Mouse (Mus musculus) lung, embryonic 15.5 days (tissue): Measurements from ENCODE around the gene Stmn3. TPM values are rescaled to one million over a fixed set of nuclear protein-coding genes. Genes with fewer than 3 reads are reported as not detected.

ENCODE experiments used
- ATAC-seq: fragments of 200-750 bp; cut with Nextera tagmentation; 2 replicates; pipeline ENCODE4 v1.8.0; 2017; ENCODE audit warnings: moderate number of reproducible peaks, borderline replicate concordance; ENCODE audit not compliant: low FRiP score, low TSS enrichment; ENCODE audit errors: extremely low read depth
- H3K27ac ChIP-seq: fragments of 300-500 bp; sonication (generic); 2 replicates; pipeline ENCODE4 v1.5.1; 2015; ENCODE audit warnings: moderate library complexity, mild to moderate bottlenecking, inconsistent platforms
- H3K27me3 ChIP-seq: fragments of 300-500 bp; sonication (generic); 2 replicates; pipeline ENCODE4 v1.6.1; 2015; ENCODE audit warnings: inconsistent platforms
- H3K36me3 ChIP-seq: fragments of 300-500 bp; sonication (generic); 2 replicates; pipeline ENCODE4 v1.6.1; 2015; ENCODE audit warnings: inconsistent platforms
- H3K4me1 ChIP-seq: fragments of 300-500 bp; sonication (generic); 2 replicates; pipeline ENCODE4 v1.6.1; 2015; ENCODE audit warnings: inconsistent platforms
- H3K4me2 ChIP-seq: fragments of 300-500 bp; sonication (generic); 2 replicates; pipeline ENCODE4 v1.6.1; 2015; ENCODE audit warnings: inconsistent platforms, mild to moderate bottlenecking, moderate library complexity
- H3K4me3 ChIP-seq: fragments of 300-500 bp; sonication (generic); 2 replicates; pipeline ENCODE4 v1.5.1; 2015; ENCODE audit warnings: mild to moderate bottlenecking, inconsistent platforms
- H3K9ac ChIP-seq: fragments of 300-500 bp; sonication (generic); 2 replicates; pipeline ENCODE4 v1.6.1; 2015; ENCODE audit warnings: inconsistent platforms
- H3K9me3 ChIP-seq: fragments of 300-500 bp; sonication (generic); 2 replicates; pipeline ENCODE4 v1.6.1; 2016; ENCODE audit warnings: inconsistent platforms
- WGBS: fragments of 180-500 bp; shearing (Covaris S2); methylation state at CpG from one replicate; pipeline ENCODE4 v1.1.7; 2015; 5-methylcytosine and 5-hydroxymethylcytosine counted together
- polyA plus RNA-seq: library from polyadenylated mRNA; unstranded; fragments of >200 nt; fragmentation: Nextera tagmentation; extraction: Ambion mirVana; gene quantifications from 2 replicates; pipeline ENCODE4 v1.2.1, GENCODE M21; 2015

Gene Stmn3
- polyA plus RNA-seq, 1 experiment from 2014 or later: 7.7 TPM

DNA sequence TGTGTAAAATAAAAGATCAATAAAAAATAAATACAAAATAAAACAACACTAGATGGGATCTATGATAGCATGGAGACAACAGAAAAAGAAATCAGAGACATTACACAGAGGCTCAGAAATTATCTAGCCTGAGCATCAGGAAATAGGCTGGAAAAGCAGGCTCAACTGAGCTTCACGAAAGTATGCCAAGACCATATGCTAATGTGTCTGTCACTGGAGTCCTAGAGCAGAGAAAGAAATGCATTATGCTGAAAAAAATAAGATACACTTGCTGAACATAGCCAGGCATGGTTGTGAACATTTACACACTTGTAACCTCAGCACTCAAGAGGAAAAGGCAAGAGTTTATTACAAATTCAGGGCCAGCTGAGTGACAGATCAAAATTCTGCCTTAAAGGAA is 34.3 kb downstream of the Stmn3 start:
- no peak for ATAC-seq
- 86% methylated on average over 1 of the region's 1 CpGs for WGBS
- H3K4me1 ChIP-seq: no peaks in the 10 kb centered on the region
- H3K9me3 ChIP-seq: no peaks in the 10 kb centered on the region
- no peaks in the 10 kb centered on the region for H3K27me3 ChIP-seq
- no peak overlapping the region for H3K27ac ChIP-seq
- H3K9ac ChIP-seq: no peak overlapping the region
- peaks cover 39% of the 10 kb centered on the region for H3K36me3 ChIP-seq
- H3K4me2 ChIP-seq: no peak overlapping the region
- H3K4me3 ChIP-seq: no peak overlapping the region

DNA sequence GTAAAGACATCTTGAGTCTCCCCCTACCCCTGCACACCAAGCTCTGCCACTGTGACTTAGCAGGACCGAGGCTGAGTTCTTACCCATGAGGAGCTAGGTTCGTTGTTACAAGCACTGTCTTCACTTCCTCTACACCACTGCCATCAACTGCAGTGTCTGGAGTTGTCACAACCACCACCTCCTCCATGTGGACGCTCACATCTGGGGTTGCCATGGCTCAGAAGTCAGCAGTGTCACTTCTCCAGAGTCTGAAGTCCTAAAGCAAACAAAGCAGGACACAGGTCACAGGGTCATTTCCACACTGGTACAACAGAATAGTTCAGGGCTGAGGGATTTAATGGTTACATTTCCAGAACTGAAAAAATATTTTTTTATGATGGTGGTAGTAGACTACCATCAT is 36.4 kb downstream of the Stmn3 start:
- H3K4me3 ChIP-seq: no peak overlapping the region
- H3K9me3 ChIP-seq: no peaks in the 10 kb centered on the region
- H3K36me3 ChIP-seq: peaks cover 42% of the 10 kb centered on the region
- 53% methylated on average over 3 of the region's 3 CpGs for WGBS
- no peak overlapping the region for H3K9ac ChIP-seq
- H3K27me3 ChIP-seq: no peaks in the 10 kb centered on the region
- H3K4me2 ChIP-seq: no peak overlapping the region
- H3K27ac ChIP-seq: no peak overlapping the region
- ATAC-seq: no peak
- no peaks in the 10 kb centered on the region for H3K4me1 ChIP-seq

DNA sequence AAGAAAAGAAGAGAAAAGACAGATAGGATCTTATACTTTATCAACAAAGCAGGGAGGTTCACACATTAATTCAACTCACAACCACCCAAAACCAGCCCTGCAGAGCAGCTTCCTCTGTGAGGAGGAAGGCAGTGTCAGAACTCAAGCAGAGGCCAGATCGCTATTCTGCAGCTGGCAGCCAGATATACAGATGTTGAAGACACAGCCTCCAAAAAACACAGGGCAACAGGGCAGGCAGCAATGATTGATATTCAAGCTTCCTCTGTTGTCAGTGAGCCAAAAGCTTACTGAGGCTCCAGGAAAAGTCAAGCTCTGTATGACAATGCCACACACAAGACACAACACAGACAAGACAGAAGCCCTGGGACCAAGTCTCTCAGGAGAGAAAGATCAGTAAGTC is 37.5 kb downstream of the Stmn3 start:
- no peaks in the 10 kb centered on the region for H3K9me3 ChIP-seq
- peaks cover 43% of the 10 kb centered on the region for H3K36me3 ChIP-seq
- H3K27me3 ChIP-seq: no peaks in the 10 kb centered on the region
- no peak overlapping the region for H3K4me2 ChIP-seq
- no peaks in the 10 kb centered on the region for H3K4me1 ChIP-seq
- peak; percentile 19; the same call in 1 of the 2 replicates for ATAC-seq
- no peak overlapping the region for H3K9ac ChIP-seq
- H3K4me3 ChIP-seq: no peak overlapping the region
- whole genome bisulfite sequencing: 44% methylated on average over 1 of the region's 1 CpGs
- no peak overlapping the region for H3K27ac ChIP-seq

DNA sequence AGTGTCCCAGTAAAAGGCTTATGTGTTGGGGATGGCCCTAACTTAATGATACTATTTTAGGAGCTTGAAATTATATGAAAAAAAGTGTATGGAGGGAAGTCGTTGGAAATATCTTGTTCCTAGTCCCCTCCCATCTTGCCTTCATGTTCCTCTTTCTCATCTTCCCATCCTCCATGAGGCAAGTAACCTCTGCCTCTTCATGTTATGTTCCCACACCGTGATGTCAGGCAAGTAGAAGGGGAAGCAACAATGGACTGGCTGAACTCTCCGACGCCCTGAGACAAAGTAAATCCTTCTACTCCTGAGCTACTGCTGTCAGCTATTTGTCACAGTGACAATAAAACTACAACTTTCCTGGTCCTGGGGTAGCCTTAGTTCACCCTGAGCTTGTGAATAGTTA is 39.7 kb downstream of the Stmn3 start:
- Histone ChIP-seq H3K4me3 (no peak overlapping the region), H3K9ac (no peak overlapping the region), H3K9me3 (no peaks in the 10 kb centered on the region), H3K4me2 (no peak overlapping the region), H3K27ac (no peak overlapping the region), H3K27me3 (no peaks in the 10 kb centered on the region), H3K36me3 (peaks cover 60% of the 10 kb centered on the region), H3K4me1 (no peaks in the 10 kb centered on the region)
- ATAC-seq: no peak
- WGBS: 76% methylated on average over 4 of the region's 4 CpGs

DNA sequence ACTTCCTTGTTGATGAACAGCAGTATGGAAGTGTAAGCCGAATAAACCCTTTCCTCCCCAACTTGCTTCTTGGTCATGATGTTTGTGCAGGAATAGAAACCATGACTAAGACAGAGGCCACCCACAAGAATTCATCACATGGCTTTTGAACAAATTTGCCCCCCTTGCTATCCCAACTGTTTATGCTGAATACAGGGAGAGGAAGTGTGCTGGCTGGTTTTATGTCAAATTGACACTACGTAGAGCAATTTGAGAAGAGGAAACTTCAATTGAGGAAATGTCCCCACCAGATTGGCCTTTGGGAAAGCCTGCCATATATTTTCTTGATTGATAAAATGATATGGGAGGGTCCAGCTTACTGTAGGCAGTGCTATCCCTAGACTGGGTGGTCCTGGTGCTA is 40.5 kb downstream of the Stmn3 start:
- H3K9ac ChIP-seq: no peak overlapping the region
- WGBS: 88% methylated on average over 2 of the region's 2 CpGs
- no peak overlapping the region for H3K27ac ChIP-seq
- no peaks in the 10 kb centered on the region for H3K27me3 ChIP-seq
- no peak overlapping the region for H3K4me3 ChIP-seq
- ATAC-seq: no peak
- H3K4me2 ChIP-seq: no peak overlapping the region
- peaks cover 59% of the 10 kb centered on the region for H3K36me3 ChIP-seq
- no peaks in the 10 kb centered on the region for H3K4me1 ChIP-seq
- H3K9me3 ChIP-seq: no peaks in the 10 kb centered on the region

DNA sequence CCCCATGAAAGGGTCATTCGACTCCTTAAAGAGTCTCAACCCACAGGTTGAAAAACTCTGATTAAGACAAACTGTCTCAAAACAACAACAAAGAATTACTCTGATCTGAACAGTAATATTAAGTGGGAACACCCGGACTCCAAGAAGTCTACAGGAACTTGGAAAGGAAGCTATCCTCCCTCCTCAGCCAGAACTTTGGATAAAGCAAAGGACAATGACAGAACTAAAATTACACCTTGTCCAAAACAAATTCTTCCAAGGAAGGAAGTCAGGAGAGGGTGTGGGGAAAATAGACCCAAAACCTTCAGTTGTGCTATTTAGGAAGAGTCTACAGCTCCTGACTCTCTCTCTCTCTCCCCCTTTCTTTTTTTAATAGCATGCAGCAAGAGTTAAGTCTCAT is 42.2 kb downstream of the Stmn3 start:
- Histone ChIP-seq H3K4me2 (no peak overlapping the region), H3K27me3 (no peaks in the 10 kb centered on the region), H3K4me1 (no peaks in the 10 kb centered on the region), H3K27ac (no peak overlapping the region), H3K4me3 (no peak overlapping the region), H3K9ac (no peak overlapping the region), H3K36me3 (peaks cover 60% of the 10 kb centered on the region), H3K9me3 (no peaks in the 10 kb centered on the region)
- no peak for ATAC-seq
- WGBS: 80% methylated on average over 2 of the region's 2 CpGs

DNA sequence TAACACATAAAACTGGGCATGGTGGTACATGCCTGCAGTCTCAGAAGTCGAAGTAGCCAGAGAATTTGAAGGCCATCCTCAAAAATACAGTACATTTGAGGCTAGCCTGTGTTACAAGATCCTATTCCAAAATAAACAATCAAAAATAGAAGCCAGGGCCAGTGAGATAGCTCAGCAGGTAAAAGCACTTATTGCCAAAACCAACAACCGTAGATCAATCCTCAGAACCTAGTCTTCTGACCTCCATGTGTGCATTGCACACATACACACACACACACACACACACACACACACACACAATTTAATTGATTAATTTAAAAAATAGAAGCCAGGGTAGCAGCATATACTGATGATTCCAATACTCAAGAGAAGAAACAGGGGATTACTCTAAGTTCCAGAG is 47.5 kb downstream of the Stmn3 start:
- H3K4me3 ChIP-seq: no peak overlapping the region
- H3K4me2 ChIP-seq: no peak overlapping the region
- no peaks in the 10 kb centered on the region for H3K4me1 ChIP-seq
- no peak overlapping the region for H3K27ac ChIP-seq
- peaks cover 74% of the 10 kb centered on the region for H3K36me3 ChIP-seq
- H3K9ac ChIP-seq: no peak overlapping the region
- no peak for ATAC-seq
- no peaks in the 10 kb centered on the region for H3K27me3 ChIP-seq
- no peaks in the 10 kb centered on the region for H3K9me3 ChIP-seq
- WGBS: 91% methylated on average over 2 of the region's 2 CpGs

Other genes with a start within 250 kb of the Stmn3 start
- gene Kcnq2, start 179.2 kb downstream of the Stmn3 start, polyA plus RNA-seq: 0.14 and 0.29 TPM in 2 replicates
- gene Eef1a2, start 157.5 kb downstream of the Stmn3 start, polyA plus RNA-seq: 0.31 and 0.54 TPM in 2 replicates
- gene Ppdpf, start 127.3 kb downstream of the Stmn3 start, polyA plus RNA-seq: 317 and 334 TPM in 2 replicates
- 0.05 TPM in 2 replicates for gene Ptk6, start 111.7 kb downstream of the Stmn3 start, polyA plus RNA-seq
- 0.29 and 0.31 TPM in 2 replicates for gene Srms, start 101.3 kb downstream of the Stmn3 start, polyA plus RNA-seq
- gene Fndc11, start 94.5 kb downstream of the Stmn3 start, polyA plus RNA-seq: 0.25 and 0.32 TPM in 2 replicates
- 2.6 and 3.1 TPM in 2 replicates for gene Helz2, start 72.5 kb downstream of the Stmn3 start, polyA plus RNA-seq
- 14.9 and 15.7 TPM in 2 replicates for gene Gmeb2, start 26.5 kb downstream of the Stmn3 start, polyA plus RNA-seq
- gene Rtel1, start 5.2 kb upstream of the Stmn3 start, polyA plus RNA-seq: 51.2 and 52.7 TPM in 2 replicates
- gene Zgpat, start 50.4 kb upstream of the Stmn3 start, polyA plus RNA-seq: 39.0 and 40.7 TPM in 2 replicates
- gene Arfrp1, start 50.9 kb upstream of the Stmn3 start, polyA plus RNA-seq: 61.8 and 66.7 TPM in 2 replicates
- 20.8 and 21.9 TPM in 2 replicates for gene Lime1, start 65.6 kb upstream of the Stmn3 start, polyA plus RNA-seq
- 12.5 and 14.6 TPM in 2 replicates for gene Zbtb46, start 144.9 kb upstream of the Stmn3 start, polyA plus RNA-seq
- gene Abhd16b, start 178.7 kb upstream of the Stmn3 start, polyA plus RNA-seq: 0.24 and 0.26 TPM in 2 replicates
- 155 and 160 TPM in 2 replicates for gene Tpd52l2, start 182.6 kb upstream of the Stmn3 start, polyA plus RNA-seq
- 84.8 and 87.4 TPM in 2 replicates for gene Dnajc5, start 206.0 kb upstream of the Stmn3 start, polyA plus RNA-seq